Mouse (Mus musculus): ENCODE data around the gene Ppp1r35. TPM values are rescaled to one million over a fixed set of nuclear protein-coding genes. Genes with fewer than 3 reads are reported as not detected.
A peak's percentile ranks its signal among the peaks of the same experiment; 100 is the strongest.
"Not testable (repeated sequence)": the region's sequence is repeated elsewhere in the genome, so short reads cannot be mapped to it uniquely, and the experiment has no call there.

The Ppp1r35 gene
- total RNA-seq, 2 experiments from 2014 or later = 23.4 to 27.1 TPM

DNA sequence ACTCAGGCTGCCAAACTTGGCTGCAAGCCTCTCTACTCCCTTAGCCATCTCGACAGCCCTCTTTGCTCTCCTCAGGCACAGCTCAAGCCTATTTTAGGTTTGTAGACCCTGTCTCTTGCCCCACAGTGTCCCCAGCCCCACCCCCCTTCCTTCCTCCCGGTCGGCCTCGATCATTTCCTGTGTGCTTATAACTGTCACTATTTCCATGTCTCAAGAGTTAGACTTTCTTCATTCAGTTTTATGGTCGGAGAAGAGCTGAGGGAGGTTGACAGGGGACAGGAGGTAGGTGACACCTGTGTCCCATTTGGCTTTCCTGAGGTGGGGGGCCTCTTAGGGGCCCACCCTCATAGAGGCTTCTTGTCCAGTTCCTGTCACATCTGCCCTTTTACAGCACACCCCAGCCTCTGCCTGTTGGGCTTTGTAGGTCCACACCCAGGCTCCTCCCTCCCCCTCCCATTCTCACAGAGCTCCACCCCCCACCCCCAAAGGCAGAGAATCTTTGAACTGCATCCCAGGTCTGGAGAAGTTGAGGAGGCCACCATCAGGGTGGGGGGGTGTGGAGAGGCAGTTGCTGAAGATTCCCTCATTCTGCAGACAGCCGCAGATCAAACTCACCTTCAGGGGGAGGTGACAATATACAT, 29.3 kb upstream of the Ppp1r35 start:
- no peak for DNase-seq (ENCODE audit: low spot score in 2 of 2)
- intact Hi-C loops (cut with DNase I) = no loop called here

DNA sequence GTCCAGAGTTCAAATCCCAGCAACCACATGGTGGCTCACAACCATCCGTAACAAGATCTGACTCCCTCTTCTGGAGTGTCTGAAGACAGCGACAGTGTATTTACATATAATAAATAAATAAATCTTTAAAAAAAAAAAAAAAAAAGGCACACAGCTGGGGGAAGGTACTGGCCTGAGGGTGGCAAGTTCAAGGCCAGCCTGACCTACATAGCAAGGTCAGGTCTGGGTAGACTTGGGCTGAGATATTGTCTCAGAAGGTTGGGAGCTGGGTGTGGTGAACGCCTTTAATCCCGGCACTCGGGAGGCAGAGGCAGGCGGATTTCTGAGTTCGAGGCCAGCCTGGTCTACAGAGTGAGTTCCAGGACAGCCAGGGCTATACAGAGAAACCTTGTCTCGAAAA, 28.4 kb upstream of the Ppp1r35 start:
- DNase-seq (ENCODE audit: low spot score in 2 of 2); intact Hi-C loops (cut with DNase I): not testable (repeated sequence)

DNA sequence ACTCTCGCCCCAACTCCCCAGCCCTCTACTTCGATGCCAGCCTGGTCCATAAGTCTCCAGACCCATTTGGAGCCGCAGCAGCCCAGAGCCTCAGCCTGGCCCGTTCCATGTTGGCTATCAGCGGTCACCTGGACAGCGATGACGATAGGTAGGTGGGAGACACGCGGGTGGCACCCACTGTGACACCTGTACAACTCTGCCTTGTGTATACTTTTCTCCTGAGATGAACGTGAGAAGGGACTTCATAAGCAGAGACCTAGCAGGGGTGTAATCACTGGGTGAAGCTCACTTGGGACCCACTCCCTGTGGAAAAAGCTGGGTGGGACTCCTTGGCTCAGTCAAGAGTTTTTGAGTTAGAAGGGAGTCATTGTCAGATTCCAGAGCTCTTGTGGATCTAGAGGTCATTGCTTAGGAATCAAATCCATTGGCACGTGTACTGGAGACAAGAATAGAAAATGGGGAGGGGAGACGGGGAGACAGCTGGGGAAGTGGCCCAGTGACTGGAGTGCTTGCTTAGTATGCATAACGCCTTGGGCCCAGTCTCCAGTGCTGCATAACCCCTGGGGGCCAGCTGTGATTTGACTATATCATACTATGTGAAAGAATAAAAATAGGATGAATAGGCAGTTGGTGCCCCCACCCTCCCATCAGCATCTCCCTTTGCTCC, 27.3 kb upstream of the Ppp1r35 start:
- intact Hi-C loops (cut with DNase I) = no loop called here
- no peak for DNase-seq (ENCODE audit: low spot score in 2 of 2)

DNA sequence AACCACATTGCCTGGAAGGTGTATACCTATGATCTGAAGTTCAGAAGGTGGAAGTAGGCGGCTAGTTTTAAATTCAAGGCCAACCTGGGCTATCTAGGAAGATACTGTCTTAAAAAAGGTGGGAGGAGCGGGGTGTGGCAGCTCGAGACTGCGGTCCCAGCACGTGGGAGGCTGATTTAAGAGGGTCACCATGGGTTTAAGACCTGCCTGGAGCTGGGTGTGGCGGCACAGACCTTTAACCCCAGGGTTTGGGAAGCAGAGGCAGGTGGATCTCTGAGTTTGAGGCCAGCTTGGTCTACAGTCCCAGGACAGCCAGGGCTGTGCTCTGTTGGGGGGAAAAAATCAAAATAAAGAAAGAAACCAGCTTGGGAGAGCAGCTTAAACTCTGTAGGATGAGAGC, 26.7 kb upstream of the Ppp1r35 start:
- DNase-seq (ENCODE audit: low spot score in 2 of 2) = no peak
- intact Hi-C loops (cut with DNase I) = no loop called here

DNA sequence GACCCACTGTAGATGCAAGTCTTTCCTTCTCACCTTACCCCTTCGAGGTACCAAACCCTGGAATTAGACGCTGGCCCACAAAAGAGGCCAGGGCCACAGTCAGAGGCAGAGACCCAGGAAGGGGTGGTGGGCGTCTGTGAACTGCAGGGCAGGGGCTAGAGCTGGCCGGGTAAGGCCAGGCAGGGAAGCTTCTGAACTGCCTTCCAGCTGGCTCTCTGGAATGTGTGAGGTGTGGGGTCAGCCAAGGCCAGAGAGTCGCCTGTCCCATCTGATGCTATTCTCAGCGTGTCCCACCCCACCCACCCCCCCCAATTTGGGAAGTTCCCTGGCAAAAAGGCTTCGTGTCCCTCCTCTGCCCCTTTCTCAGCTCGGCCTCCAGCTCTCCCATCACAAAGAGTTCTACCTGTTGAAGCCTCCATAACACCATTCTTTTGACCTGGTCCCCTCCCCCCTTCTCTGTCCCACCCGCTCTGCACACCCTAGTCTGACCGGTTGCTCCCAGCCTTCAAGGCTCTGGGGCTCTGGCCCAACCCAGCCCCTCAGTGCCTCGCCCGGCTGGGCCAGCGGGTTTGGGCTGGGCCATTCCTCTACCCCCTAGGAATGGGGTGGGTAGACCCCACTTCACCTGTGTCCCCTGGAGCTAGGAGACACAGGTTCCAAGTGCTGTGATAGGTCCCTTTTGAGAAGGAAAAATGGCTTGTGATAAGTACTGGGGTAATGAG, 25.4 kb upstream of the Ppp1r35 start:
- intact Hi-C loops (cut with DNase I) = no loop called here
- no peak for DNase-seq (ENCODE audit: low spot score in 2 of 2)

DNA sequence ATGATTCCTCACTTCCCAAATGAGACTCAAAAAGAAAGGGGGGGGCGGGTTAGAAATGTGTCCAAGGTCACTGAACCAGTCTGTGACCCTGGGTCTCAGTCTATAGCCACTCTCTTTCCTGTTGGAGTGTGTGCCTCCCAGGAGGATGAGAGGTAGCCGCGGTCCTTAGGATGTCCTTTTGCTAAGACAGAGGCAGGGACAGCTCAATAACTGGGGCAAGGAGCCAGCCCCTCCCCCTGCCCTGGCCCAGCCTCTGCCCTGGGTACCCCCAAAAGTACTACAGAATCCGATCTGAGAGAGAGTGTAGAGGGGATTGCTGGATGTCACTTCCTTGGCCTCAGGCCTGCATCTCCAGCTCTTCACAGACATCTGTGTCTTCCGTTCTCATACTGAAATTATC, 23.2 kb upstream of the Ppp1r35 start:
- intact Hi-C loops (cut with DNase I) = loop anchor here (5.0 kb wide), 1 partner anchor 223 kb away; the partner anchor contains the start of genes Epo and Gnb2
- DNase-seq (ENCODE audit: low spot score in 2 of 2) = no peak

DNA sequence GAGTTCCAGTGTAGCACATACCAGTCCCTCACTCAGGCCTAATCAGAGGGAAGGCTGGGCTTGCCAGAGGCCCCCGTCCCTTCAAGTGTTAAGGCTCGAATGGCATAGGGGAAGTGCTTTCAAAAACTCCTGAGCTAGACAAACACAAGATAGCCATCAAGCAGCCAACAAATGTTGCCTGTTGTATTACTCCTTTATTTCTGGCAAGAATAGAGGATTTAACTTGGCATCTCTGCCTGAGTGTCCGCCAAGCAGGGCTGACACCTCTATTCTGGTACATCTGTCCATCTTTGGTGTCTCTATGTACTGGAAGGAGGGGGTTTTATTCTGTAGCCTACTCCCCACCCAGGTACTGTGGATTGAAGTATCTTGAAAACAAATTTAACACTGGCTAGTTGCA, 22.5 kb upstream of the Ppp1r35 start:
- intact Hi-C loops (cut with DNase I) = loop anchor here (5.0 kb wide), 1 partner anchor 224 kb away; the partner anchor contains the start of genes Epo and Gnb2
- DNase-seq (ENCODE audit: low spot score in 2 of 2) = no peak

DNA sequence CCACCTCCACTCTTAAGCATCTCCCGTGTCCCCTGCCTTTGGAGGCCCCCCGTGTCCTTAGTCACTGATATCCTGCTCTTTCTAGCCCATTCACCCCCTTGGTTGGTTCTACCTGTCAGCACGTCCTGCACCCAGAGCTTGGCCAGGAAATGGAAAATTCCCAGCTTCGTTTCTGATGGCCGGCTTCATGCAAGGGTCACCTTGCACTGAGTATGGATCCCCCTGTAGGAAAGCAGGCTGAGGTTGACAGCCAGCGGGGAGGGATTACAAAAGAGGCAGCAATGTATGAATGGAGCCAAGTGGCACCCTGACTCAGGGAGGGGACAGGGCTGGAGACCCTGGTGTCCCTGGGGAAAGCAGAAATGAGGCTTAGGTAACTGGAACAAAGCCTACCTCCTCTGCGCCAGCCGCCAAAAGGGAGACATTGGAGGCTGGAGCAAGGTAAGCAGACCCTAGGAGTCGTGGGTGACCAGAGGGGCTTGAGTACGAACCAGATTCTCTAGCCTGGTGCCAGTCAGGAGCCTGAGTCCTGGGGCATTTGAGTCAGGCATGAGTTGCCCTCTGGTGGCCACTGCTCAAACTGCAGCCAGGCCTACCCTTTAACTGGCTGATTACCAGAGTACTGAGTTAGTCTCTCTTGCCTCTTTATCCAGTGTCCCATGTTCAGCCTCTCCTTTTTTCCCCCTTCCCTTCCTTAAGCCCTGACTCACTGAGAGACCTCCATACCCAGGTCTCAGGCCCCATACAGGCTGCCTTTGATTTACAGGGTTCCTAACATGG, 21.6 kb upstream of the Ppp1r35 start:
- intact Hi-C loops (cut with DNase I) = loop anchor here (1.0 to 5.0 kb wide), 2 partner anchors 100 to 225 kb away; partner anchors contain the start of genes Epo and Gnb2
- DNase-seq (ENCODE audit: low spot score in 2 of 2) = peak; percentile 88 to 92

DNA sequence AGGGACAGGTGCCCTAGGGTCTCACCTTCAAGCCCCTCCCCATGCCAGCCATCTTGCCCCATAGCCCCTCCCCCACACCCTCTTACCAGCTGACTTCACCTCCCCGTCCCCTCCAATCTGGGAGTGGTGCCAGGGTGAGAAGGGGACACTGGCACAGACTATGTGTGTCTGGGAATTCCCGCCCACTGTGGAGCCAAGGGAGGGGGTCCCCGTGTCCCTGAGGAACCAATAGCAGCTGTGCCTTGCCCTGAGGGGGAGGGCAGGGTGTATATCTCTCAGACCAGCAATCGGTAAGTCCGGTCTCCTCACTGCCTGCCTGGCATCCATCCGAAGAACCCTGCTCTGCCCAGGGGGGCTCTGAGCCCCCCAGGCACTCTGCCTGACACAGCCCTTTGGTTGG, 20.8 kb upstream of the Ppp1r35 start:
- intact Hi-C loops (cut with DNase I) = loop anchor here (1.0 to 5.0 kb wide), 2 partner anchors 101 to 226 kb away; partner anchors contain the start of genes Epo and Gnb2

DNA sequence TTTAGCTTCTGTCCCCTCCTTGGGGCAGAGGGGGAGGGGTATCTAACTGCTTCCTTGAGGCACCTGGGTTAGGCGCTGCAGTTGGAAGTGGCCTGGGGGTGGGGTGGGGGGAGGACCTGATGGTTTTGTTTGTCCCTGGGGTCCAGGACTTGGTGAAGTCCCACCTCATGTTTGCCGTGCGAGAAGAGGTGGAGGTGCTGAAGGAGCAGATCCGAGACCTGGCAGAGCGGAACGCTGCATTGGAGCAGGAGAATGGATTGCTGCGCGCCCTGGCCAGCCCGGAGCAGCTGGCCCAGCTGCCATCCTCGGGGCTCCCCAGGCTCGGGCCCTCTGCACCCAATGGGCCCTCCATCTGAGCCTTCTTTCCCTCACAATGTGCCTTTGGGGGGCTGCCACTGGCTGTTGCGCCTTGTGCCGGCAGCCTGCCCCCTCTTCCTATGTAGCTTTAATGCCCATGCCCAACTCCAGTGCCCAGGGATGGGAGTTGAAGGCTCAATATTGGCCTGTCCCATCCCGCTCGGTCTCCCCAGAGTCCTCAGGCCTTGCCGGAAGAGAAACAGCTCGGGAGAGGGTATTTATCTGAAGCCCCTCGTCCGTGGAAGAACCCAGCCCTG, 19.6 kb upstream of the Ppp1r35 start:
- intact Hi-C loops (cut with DNase I) = loop anchor here (5.0 kb wide), 1 partner anchor 227 kb away; the partner anchor contains the start of genes Epo and Gnb2
- DNase-seq (ENCODE audit: low spot score in 2 of 2) = no peak

More for the DNA sequence above, 20.8 kb upstream of the Ppp1r35 start:
- DNase-seq (ENCODE audit: low spot score in 2 of 2) = peak; percentile 68 to 85

DNA sequence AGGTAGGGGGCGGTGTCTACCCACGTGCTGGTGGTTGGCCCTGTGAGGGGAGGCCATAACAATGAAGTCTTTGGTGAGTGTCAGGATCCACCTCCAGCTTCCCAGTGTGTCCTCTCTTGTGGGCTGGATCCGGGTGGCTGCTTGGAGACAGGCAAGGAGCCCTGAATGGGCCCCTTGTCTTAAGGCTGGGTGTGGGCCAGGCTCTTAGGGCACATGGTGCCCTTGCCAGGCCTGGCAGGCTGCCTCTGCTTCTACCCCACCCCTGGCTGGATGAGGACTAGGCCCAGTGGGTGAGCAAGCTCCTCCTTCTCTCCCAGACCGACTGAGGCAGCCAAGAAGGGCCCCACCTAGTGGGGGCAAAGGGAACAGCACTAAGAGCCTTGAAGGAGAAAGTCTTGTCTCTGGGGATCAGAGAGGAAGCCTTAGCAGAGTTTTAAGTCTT, 18.7 kb upstream of the Ppp1r35 start:
- intact Hi-C loops (cut with DNase I) = loop anchor here (5.0 kb wide), 1 partner anchor 228 kb away; the partner anchor contains the start of genes Epo and Gnb2
- DNase-seq (ENCODE audit: low spot score in 2 of 2) = peak; percentile 84 to 90

DNA sequence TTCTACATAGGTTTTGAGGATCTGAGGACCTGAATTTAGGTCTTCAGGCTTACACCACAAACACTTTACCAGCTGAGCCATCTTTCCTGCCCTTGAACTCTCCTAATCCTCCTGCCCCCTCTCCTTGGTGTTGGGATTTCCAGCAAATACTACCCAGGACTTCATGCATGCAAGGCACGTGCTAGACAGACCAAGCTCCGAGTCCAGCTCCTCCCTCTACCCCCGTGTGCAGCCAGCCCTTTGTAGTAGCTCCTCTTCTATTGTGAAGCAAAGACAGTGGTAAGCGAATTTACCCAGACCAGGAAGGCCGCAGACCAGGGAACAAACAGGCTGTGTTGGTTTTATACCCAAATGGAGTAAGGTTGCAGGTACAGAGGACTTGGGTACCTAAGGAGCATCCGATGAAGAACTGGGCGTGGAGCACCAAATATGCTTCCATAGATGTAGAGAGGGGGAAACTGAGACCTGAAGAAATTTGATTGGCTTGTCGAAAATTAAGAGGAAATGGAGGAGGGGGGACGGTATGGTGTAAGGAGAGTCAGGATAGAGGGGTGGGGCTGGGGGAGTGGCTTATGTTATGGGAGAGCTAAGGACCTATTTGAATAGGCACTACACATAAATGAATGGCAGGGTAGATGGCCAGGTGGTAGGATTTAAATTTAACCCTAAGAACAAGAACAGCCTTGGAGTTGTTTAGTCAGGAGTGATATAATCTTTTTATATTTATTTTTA, 13.9 kb upstream of the Ppp1r35 start:
- intact Hi-C loops (cut with DNase I) = no loop called here
- DNase-seq (ENCODE audit: low spot score in 2 of 2) = no peak

DNA sequence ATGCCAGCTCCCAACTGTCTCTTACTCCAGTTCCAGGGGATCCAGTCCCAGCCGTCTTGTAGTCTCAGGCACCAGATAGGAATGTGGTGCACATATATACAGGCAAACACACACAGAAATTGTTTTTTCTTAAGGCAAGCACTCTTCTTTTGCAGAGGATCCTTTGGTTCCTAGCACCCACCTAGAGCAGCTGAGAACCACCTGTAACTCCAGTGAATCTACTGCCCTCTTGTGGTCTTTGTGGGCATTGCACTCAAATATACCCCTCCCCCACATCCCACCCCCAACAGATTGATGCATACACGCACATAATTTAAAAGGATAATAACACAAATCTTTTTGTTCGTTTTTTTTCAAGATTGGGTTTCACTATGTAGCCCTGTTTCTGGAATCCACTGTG, 12.4 kb upstream of the Ppp1r35 start:
- DNase-seq (ENCODE audit: low spot score in 2 of 2) = no peak
- intact Hi-C loops (cut with DNase I) = no loop called here

DNA sequence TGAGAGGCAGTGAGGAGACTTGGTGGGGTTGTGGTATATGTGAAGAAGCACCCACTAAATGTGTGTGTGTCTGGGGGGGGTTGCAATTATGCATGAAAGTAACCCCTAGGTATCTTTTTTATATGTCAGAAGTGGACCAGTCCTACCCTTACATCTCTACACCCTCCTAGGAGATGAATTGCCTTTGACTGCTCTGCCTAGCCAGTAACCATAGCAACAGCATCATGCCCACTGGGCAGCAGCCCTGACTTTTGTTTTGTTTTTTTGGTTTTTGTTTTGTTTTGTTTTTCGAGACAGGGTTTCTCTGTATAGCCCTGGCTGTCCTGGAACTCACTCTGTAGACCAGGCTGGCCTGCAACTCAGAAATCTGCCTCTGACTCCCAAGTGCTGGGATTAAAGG, 10.2 kb upstream of the Ppp1r35 start:
- intact Hi-C loops (cut with DNase I) = no loop called here

DNA sequence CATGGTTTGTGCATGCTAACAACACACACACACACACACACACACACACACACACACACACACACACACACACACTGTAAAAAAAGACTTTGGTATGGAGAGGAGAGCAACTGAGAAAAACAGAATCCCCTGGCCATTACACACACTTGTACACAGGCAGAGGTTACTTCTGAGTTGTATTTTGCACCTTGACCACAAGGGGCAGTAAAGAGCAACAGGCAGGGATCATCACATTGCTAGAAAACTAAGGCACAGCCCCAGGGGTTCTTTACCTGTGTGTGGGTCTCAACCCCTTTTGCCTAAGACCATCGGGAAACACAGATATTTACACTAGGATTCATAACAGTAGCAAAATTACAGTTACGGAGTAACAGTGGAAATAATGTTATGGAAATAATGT, 7.9 kb upstream of the Ppp1r35 start:
- DNase-seq (ENCODE audit: low spot score in 2 of 2) = no peak
- intact Hi-C loops (cut with DNase I) = loop anchor here (10.0 kb wide), 1 partner anchor 426 kb away; no protein-coding TSS in a partner anchor

More for the DNA sequence above, 10.2 kb upstream of the Ppp1r35 start:
- no peak for DNase-seq (ENCODE audit: low spot score in 2 of 2)

DNA sequence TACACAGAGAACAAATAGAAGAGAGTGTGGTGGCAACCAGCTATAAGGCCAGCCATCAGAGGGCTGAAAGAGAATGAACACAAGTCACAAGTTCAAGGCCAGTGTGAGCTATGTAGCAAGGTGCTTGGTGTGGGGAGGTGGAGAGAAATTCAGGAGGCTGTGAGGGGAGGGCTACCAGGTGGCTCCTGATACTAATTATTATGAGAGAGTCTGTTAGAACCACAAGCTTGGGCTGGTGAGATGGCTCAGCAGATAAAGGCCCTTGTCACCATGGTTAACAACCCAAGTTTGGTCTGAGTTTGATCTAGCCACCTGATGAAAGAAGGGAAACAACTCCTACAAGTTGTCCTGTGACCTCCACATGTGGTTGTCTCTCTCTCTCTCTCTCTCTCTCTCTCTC, 5.9 kb upstream of the Ppp1r35 start:
- DNase-seq (ENCODE audit: low spot score in 2 of 2) = no peak
- intact Hi-C loops (cut with DNase I) = loop anchor here (10.0 kb wide), 1 partner anchor 428 kb away; no protein-coding TSS in a partner anchor

DNA sequence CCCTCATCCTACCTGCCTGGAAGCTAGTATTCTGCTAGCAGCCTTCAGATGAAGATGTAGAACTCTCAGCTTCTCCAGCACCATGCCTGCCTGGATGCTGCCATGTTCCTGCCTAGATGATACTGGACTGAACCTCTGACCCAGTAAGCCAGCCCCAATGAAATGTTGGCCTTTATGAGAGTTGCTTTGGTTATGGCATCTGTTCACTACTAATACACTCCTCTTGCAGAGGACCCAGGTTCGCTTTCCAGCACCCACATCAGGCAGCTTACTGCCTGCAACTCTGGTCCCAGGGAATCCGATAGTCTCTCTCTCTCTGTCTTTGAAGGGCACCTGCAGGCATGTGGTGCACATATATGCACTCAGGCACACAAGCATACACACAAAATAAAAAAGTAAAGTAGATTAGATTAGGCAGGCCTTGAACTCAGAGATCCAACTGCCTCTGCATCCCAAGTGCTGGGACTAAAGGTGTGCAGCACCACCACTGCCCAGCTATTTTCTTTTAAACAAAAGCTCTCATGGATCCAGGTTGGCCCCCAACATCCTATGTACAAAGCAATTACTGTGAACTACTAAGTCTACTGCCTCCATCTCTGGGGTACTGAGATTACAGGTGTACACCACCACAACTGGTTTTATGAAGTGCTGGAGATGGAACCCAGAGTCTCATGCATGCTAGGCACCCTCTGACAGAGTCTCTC, 2.9 kb upstream of the Ppp1r35 start:
- intact Hi-C loops (cut with DNase I) = loop anchor here (10.0 kb wide), 1 partner anchor 431 kb away; no protein-coding TSS in a partner anchor
- no peak for DNase-seq (ENCODE audit: low spot score in 2 of 2)

Data from left cerebral cortex, postnatal 25 days (tissue).